Mouse (Mus musculus) stomach, embryonic 16.5 days (tissue): ENCODE results near the gene St3gal4. TPM values are rescaled to one million over a fixed set of nuclear protein-coding genes. Genes with fewer than 3 reads are reported as not detected.
A peak's percentile ranks its signal among the peaks of the same experiment; 100 is the strongest.

Source experiments
- ATAC-seq: fragments of 200-750 bp; cut with Nextera tagmentation; 2 replicates; pipeline ENCODE4 v1.8.0; 2017; ENCODE audit warnings: moderate number of reproducible peaks, moderate TSS enrichment; ENCODE audit not compliant: insufficient read depth, low FRiP score
- H3K27ac ChIP-seq: fragments of 300-500 bp; sonication (generic); 2 replicates; pipeline ENCODE4 v1.5.1; 2014; ENCODE audit warnings: low read length
- H3K27me3 ChIP-seq: fragments of 300-500 bp; sonication (generic); 2 replicates; pipeline ENCODE4 v1.6.1; 2014; ENCODE audit warnings: low read length, control low read depth, mixed read lengths; ENCODE audit not compliant: control insufficient read depth, insufficient read depth
- H3K36me3 ChIP-seq: fragments of 300-500 bp; sonication (generic); 2 replicates; pipeline ENCODE4 v1.6.1; 2014; ENCODE audit warnings: low read length; ENCODE audit not compliant: control insufficient read depth, insufficient read depth
- H3K4me1 ChIP-seq: fragments of 300-500 bp; sonication (generic); 2 replicates; pipeline ENCODE4 v1.6.1; 2014; ENCODE audit warnings: low read length, control low read depth, mixed read lengths; ENCODE audit not compliant: control insufficient read depth, insufficient read depth
- H3K4me2 ChIP-seq: fragments of 300-500 bp; sonication (generic); 2 replicates; pipeline ENCODE4 v1.6.1; 2014; ENCODE audit warnings: low read depth, low read length, mixed read lengths
- H3K4me3 ChIP-seq: fragments of 300-500 bp; sonication (generic); replicated peaks from 2 replicates; pipeline ENCODE4 v1.5.1; 2014; ENCODE audit warnings: mild to moderate bottlenecking, low read length
- H3K9ac ChIP-seq: fragments of 300-500 bp; sonication (generic); 2 replicates; pipeline ENCODE4 v1.6.1; 2014; ENCODE audit warnings: low read length
- H3K9me3 ChIP-seq: fragments of 300-500 bp; sonication (generic); replicated peaks from 2 replicates; pipeline ENCODE4 v1.6.1; 2016; ENCODE audit warnings: low read length, control low read depth; ENCODE audit not compliant: control insufficient read depth
- WGBS: fragments of 180-500 bp; shearing (Covaris S2); extraction: QIAGEN DNeasy Blood & Tissue Kit; methylation state at CpG from one replicate; pipeline ENCODE4 v1.1.7; 2014; 5-methylcytosine and 5-hydroxymethylcytosine counted together
- polyA plus RNA-seq: library from polyadenylated mRNA; unstranded; fragments of >200 nt; fragmentation: Nextera tagmentation; extraction: Ambion mirVana; gene quantifications from 2 replicates; pipeline ENCODE4 v1.2.1, GENCODE M21; 2015

St3gal4 gene
- polyA plus RNA-seq, 1 experiment from 2014 or later, result 53.1 TPM

GRCm38 (mm10) chr9:35111941-35112595 lies 7.0 kb downstream of the St3gal4 start:
- no peaks in the 10 kb centered on the region for H3K27me3 ChIP-seq
- H3K36me3 ChIP-seq, result no peaks in the 10 kb centered on the region
- peak; percentile 46; the same call in 1 of the 2 replicates for ATAC-seq
- H3K4me2 ChIP-seq, result peak overlapping the region; percentile 38
- no peaks in the 10 kb centered on the region for H3K9me3 ChIP-seq
- H3K9ac ChIP-seq, result peak overlapping the region; percentile 13; the same call in 1 of the 2 replicates
- H3K4me3 ChIP-seq, result peak overlapping the region; percentile 21; the same call in 1 of the 2 replicates
- H3K27ac ChIP-seq, result peak overlapping the region; percentile 67; the same call in 1 of the 2 replicates
- peaks cover 60% of the 10 kb centered on the region for H3K4me1 ChIP-seq
- 24% methylated on average over 19 of the region's 19 CpGs for WGBS

GRCm38 (mm10) chr9:35111446-35111845 lies 7.6 kb downstream of the St3gal4 start:
- H3K4me2 ChIP-seq, result peak overlapping the region; percentile 38
- H3K9me3 ChIP-seq, result no peaks in the 10 kb centered on the region
- no peak for ATAC-seq
- H3K9ac ChIP-seq, result peak overlapping the region; percentile 13; the same call in 1 of the 2 replicates
- H3K4me3 ChIP-seq, result no peak overlapping the region; the same call in 1 of the 2 replicates
- WGBS, result 77% methylated on average over 7 of the region's 7 CpGs
- H3K4me1 ChIP-seq, result peaks cover 61% of the 10 kb centered on the region
- H3K27ac ChIP-seq, result peak overlapping the region; percentile 67; the same call in 1 of the 2 replicates
- H3K27me3 ChIP-seq, result no peaks in the 10 kb centered on the region
- no peaks in the 10 kb centered on the region for H3K36me3 ChIP-seq

GRCm38 (mm10) chr9:35110567-35110966 lies 8.5 kb downstream of the St3gal4 start:
- WGBS, result 64% methylated on average over 4 of the region's 4 CpGs
- Histone ChIP-seq H3K4me2 (no peak overlapping the region), H3K27ac (peak overlapping the region; percentile 67), H3K4me3 (no peak overlapping the region), H3K36me3 (no peaks in the 10 kb centered on the region), H3K9ac (no peak overlapping the region), H3K27me3 (no peaks in the 10 kb centered on the region), H3K4me1 (peaks cover 70% of the 10 kb centered on the region), H3K9me3 (no peaks in the 10 kb centered on the region)
- peak; percentile 35; the same call in 1 of the 2 replicates for ATAC-seq

- Histone ChIP-seq H3K4me1 (peaks cover 72% of the 10 kb centered on the region), H3K27me3 (no peaks in the 10 kb centered on the region), H3K36me3 (no peaks in the 10 kb centered on the region), H3K4me3 (no peak overlapping the region), H3K9ac (no peak overlapping the region), H3K9me3 (no peaks in the 10 kb centered on the region), H3K4me2 (no peak overlapping the region), H3K27ac (peak overlapping the region; percentile 67; the same call in 1 of the 2 replicates)
- WGBS, result 73% methylated on average over 5 of the region's 5 CpGs
- ATAC-seq, result no peak
These were observed 9.0 kb downstream of the St3gal4 start for GRCm38 (mm10) chr9:35110051-35110450.

GRCm38 (mm10) chr9:35108916-35109315 lies 10.2 kb downstream of the St3gal4 start:
- WGBS, result 47% methylated on average over 5 of the region's 5 CpGs
- Histone ChIP-seq H3K4me2 (no peak overlapping the region), H3K27ac (peak overlapping the region; percentile 20; the same call in 1 of the 2 replicates), H3K4me3 (no peak overlapping the region), H3K9ac (no peak overlapping the region), H3K36me3 (no peaks in the 10 kb centered on the region), H3K4me1 (peaks cover 63% of the 10 kb centered on the region), H3K9me3 (no peaks in the 10 kb centered on the region), H3K27me3 (no peaks in the 10 kb centered on the region)
- peak; percentile 25; the same call in 1 of the 2 replicates for ATAC-seq

- no peak overlapping the region for H3K27ac ChIP-seq
These were observed 11.0 kb downstream of the St3gal4 start for GRCm38 (mm10) chr9:35108066-35108465.

GRCm38 (mm10) chr9:35107396-35107795 lies 11.7 kb downstream of the St3gal4 start:
- Histone ChIP-seq H3K27me3 (no peaks in the 10 kb centered on the region), H3K4me1 (peaks cover 57% of the 10 kb centered on the region), H3K9ac (no peak overlapping the region), H3K27ac (no peak overlapping the region), H3K4me2 (no peak overlapping the region), H3K9me3 (no peaks in the 10 kb centered on the region), H3K4me3 (no peak overlapping the region), H3K36me3 (no peaks in the 10 kb centered on the region)
- 86% methylated on average over 5 of the region's 5 CpGs for WGBS
- ATAC-seq, result no peak

More at GRCm38 (mm10) chr9:35108066-35108465, 11.0 kb downstream of the St3gal4 start:
- no peak for ATAC-seq
- Histone ChIP-seq H3K4me2 (no peak overlapping the region), H3K9me3 (no peaks in the 10 kb centered on the region), H3K4me3 (no peak overlapping the region), H3K36me3 (no peaks in the 10 kb centered on the region), H3K27me3 (no peaks in the 10 kb centered on the region), H3K9ac (no peak overlapping the region), H3K4me1 (peaks cover 59% of the 10 kb centered on the region)
- WGBS, result 68% methylated on average over 3 of the region's 3 CpGs

- 45% methylated on average over 15 of the region's 15 CpGs for WGBS
These were observed 12.9 kb downstream of the St3gal4 start for GRCm38 (mm10) chr9:35105884-35106880.

More at GRCm38 (mm10) chr9:35105884-35106880, 12.9 kb downstream of the St3gal4 start:
- Histone ChIP-seq H3K9me3 (no peaks in the 10 kb centered on the region), H3K27ac (peak overlapping the region; percentile 64; the same call in 1 of the 2 replicates), H3K36me3 (no peaks in the 10 kb centered on the region), H3K4me2 (no peak overlapping the region), H3K4me3 (no peak overlapping the region), H3K4me1 (peaks cover 45% of the 10 kb centered on the region), H3K27me3 (no peaks in the 10 kb centered on the region), H3K9ac (peak overlapping the region; percentile 7; the same call in 1 of the 2 replicates)
- ATAC-seq, result peak; percentile 68
